Mouse (Mus musculus) left cerebral cortex, postnatal 14 days (tissue): ENCODE measurements around the gene Plpp1. TPM values are rescaled to one million over a fixed set of nuclear protein-coding genes. Genes with fewer than 3 reads are reported as not detected.

Experiments
- DNase-seq, 2 experiments: peaks; one replicate each; pipeline ENCODE4 v3.0.0; 2021 to 2022; ENCODE audit warnings: low spot score in 2 of 2, mixed read lengths in 1 of 2
- intact Hi-C: fragments of 180-260 bp; cut with DNase I; formaldehyde crosslinking; loops from one replicate; pipeline ENCODE4 v1.15.1; 2025
- long read RNA-seq, 2 experiments: library from polyadenylated mRNA; stranded (forward); transcript quantifications; one replicate each; pipeline ENCODE4 v2.0.0; 2021
- total RNA-seq, 2 experiments: library from RNA; stranded (reverse); gene quantifications; 2 replicates each; pipeline ENCODE4 v1.2.3; 2021

Plpp1 gene
- 10 to 100 TPM; 26.9 TPM for total RNA-seq
- long read RNA-seq, experiment 1, transcript Plpp1-201 (6 exons, 1,598 nt): major isoform, 21 of 66 reads
- long read RNA-seq, experiment 1, transcript Plpp1-202 (6 exons, 1,272 nt): major isoform, 21 of 66 reads
- long read RNA-seq, experiment 1, partial matches to known transcripts: 0 of 66 reads
- long read RNA-seq, experiment 1, other reads (novel, unspliced or antisense): 24 of 66 reads
- long read RNA-seq, experiment 2, transcript Plpp1-202 (6 exons, 1,272 nt): major isoform, 20 of 55 reads
- long read RNA-seq, experiment 2, transcript Plpp1-201 (6 exons, 1,598 nt): minor isoform, 15 of 55 reads
- long read RNA-seq, experiment 2, partial matches to known transcripts: 1 of 55 reads
- long read RNA-seq, experiment 2, other reads (novel, unspliced or antisense): 19 of 55 reads

DNA sequence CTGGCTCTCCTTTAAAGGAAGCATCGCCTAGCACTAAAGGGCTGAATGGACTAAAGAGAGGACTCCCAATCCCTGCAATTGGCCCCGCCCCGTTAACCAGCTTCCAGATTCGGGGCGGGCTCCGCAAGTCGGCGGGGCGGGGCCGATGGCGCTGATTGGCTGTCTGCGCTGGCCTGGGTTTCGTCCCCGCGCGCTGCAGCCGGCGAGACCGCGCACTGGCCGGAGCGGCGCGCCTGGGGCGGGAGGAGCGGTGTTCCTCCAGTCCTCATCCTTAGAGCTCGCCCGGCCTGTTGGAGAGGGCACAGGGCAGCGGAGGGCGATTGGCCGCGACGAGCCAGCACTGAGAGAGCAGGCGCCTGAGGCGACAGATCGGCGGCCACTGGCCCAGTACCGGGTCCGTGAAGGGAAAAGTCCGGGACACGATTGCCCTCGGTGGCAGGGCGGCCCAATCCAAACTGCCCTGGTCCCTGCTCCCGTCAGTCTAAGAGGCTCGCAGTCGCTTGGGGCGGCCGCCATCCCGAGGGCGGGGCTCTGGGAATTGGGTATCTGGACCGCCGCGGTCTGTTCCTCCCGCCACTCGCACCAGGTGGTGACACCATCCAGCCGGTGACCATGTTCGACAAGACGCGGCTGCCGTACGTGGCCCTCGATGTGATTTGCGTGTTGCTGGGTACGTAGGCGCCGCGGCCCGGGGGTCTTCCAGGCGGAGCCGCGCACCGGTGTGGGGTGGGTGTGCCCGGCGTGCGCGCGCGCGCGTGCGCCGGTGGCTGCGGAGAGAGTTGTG is at the start of gene Plpp1:
Gene Plpp1 (plus strand): TSS at position 196 of the 784 bp plus-strand sequence.
- intact Hi-C loops: loop anchor here (5.0 kb wide), 3 partner anchors 42 to 123 kb away; no protein-coding TSS in a partner anchor
- peak; percentile 93 to 96 for DNase-seq

- intact Hi-C loops: loop anchor here (5.0 kb wide), 1 partner anchor 51 kb away; the partner anchor contains the start of gene Plpp1
- peak in 1 of 2 experiments; percentile 34 for DNase-seq
Observed at GRCm38 (mm10) chr13:112751454-112752308, 48.9 kb upstream of the Plpp1 start.

GRCm38 (mm10) chr13:112752309-112752975 is 48.1 kb upstream of the Plpp1 start:
- intact Hi-C loops: loop anchor here (5.0 kb wide), 1 partner anchor 50 kb away; the partner anchor contains the start of gene Plpp1
- no peak for DNase-seq

DNA sequence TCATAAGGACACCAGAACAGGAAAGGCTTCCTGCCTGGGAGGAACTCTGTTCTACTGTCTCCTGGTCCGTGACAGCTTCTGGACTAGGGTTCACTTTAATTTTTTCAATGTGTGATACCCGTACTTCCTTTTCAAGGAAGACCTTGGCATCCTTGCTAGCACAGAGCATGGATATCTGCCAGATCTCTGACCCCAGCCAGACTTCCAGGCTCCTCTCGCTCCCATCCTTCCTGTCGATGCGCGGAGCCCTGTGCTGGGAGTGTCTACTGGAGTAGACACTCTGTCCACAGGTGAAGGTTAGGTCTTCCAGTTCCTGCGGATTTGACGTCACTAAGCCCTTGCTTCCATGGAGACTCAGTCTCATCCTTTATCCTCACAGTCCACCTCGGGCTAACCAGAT is 47.1 kb upstream of the Plpp1 start:
- no peak for DNase-seq
- intact Hi-C loops: loop anchor here (5.0 kb wide), 1 partner anchor 49 kb away; the partner anchor contains the start of gene Plpp1

GRCm38 (mm10) chr13:112754871-112755270 is 45.7 kb upstream of the Plpp1 start:
- DNase-seq: no peak
- intact Hi-C loops: loop anchor here (5.0 kb wide), 1 partner anchor 47 kb away; the partner anchor contains the start of gene Plpp1

DNA sequence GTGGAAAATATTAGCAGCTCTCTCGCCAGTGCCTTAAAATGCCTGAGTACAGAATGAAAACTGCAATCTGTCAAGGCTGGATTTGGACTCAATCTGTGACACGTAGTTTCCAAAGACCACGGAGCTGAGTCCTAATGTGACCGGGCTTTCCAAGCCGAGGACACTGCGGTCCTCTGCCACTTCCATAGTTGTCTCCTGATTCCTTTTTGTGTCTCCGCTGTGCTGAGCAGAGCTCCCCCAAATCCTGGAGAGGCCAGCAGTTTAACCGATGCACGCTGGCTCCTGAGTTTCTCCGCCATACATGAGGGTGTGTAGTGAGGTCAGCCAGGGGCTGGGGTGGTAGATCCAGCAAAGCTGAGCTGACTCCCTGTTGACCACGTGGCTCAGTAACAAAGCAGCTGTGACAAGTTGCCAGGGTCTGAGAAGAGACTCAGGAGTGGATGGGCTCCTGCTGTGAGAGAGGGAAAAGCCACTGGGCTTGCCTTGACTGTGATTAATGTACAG is 45.0 kb upstream of the Plpp1 start:
- intact Hi-C loops: no loop called here

DNA sequence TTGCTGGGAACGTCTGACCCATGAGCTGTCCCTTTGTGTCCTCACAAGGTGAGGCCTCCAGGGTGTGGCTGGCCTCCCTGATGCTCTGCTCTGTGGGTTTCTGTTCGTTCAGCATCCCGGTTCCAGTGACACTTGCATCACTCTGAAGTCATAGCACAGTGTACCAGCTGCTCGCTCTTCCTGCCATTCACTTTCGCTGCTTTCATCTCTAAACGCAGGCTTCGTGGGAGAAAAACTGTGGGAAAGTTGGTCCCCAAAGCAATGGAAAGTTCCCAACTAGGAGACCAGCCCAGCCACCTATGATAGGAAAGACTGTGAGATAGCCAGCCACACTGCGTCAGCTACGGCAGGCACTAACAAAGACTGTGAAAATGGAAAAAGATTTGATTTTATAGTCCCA is 43.2 kb upstream of the Plpp1 start:
- intact Hi-C loops: no loop called here
- no peak for DNase-seq

More for the DNA sequence above, 45.0 kb upstream of the Plpp1 start:
- DNase-seq: no peak

DNA sequence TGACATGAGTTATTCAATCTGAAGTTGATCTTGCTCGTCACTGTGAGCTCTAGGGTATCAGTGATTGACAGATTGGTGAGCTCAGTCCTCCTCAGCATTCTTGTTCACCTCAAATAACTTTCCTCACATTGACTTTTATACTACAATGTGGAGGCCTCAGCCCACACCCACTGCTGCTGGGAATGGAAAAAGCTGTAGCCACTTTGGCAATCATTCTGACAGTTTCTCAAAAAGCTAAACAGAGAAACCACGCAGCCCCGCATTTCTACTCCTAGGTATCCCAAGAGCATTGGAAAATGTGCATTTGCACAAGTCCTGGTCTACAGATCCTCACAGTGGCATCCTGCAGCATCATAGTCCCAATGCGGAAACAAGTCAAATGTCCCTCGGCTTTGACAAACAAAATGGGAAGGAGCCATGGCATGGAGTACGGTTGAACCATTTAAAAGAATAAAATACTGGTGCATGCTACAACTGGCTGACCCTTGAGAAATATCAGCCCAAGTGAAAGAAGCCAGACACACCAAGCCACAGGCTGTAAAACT is 42.0 kb upstream of the Plpp1 start:
- DNase-seq: no peak
- intact Hi-C loops: no loop called here

DNA sequence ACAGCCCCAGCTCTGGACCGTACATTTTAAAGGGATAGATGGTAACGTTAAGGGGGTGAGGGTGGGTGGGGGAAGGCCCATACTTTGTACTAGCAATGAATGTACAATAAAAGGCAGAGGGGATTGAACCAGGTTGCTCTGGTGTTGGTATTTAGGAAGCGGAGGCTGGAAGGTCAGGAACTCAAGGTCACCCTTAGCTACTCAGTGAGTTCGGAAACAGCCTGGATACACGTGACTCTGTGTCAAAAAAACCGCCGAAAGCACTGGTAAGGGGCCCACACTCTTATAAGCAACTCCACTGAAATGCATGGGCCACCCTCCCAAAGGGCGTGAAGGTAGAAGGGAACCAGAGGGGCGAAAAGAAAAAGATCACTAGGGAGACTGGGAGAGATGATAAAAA is 41.2 kb upstream of the Plpp1 start:
- intact Hi-C loops: no loop called here
- DNase-seq: no peak

DNA sequence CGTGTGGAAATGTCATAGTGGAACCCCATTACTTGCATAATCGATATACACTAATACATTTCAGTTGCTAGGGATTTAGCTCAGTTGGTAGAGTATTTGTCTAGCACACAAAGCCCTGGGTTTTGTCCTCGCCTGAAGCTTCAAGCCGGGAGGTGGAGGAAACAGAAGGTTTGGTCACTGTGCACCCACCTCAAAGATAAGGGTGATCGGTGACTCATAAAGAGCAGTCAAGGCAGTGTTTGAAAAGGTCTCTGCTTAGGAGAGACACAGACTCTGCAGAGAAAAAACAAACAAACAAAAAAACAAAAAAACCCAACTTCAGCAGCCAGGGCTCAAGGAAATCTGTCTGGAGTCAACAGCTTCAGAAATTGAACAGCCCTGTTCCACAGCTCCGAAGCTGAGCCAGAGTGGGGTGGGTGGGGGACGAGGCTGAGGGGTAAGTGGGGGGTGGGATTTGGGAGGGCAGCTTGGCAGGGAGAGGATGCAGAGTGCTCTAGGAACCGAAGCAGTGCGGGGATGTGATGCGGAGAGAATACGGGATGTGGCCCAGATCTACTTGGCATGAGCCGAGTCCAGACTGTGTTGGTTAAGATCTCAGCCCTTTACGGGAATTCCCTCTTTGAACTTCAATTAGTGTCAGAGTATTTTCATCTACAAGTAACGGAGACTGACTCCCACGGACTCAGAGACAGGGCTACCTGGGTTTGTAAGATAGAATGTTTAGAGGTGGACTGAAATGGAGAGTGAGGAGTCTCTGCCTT is 40.6 kb upstream of the Plpp1 start:
- DNase-seq: no peak
- intact Hi-C loops: no loop called here

- intact Hi-C loops: no loop called here
- no peak for DNase-seq
Observed at GRCm38 (mm10) chr13:112760538-112760881, 40.1 kb upstream of the Plpp1 start.

- no peak for DNase-seq
- intact Hi-C loops: no loop called here
Observed at GRCm38 (mm10) chr13:112761787-112762186, 38.8 kb upstream of the Plpp1 start.

DNA sequence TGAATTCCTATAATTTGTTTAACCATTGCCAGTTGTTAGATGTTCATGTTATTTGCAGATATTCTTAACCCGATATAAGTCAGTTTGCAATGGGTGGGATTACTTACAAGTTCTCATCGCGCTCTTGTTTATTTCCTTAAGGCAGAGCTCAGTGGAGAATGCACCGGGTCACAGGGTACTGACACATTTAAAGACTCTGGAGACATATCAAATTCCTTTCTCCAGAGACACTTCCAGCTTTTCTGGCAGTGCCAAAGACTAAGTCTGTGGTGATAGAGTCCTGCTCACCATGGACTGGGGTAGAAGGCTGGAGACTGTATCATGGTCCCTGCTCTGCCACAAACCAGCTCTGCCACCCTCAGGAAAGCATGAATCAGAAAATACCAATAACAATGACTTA is 38.0 kb upstream of the Plpp1 start:
- intact Hi-C loops: no loop called here
- no peak for DNase-seq

GRCm38 (mm10) chr13:112763531-112764091 is 37.0 kb upstream of the Plpp1 start:
- no peak for DNase-seq
- intact Hi-C loops: no loop called here

- intact Hi-C loops: no loop called here
- DNase-seq: no peak
Observed at GRCm38 (mm10) chr13:112764556-112764955, 36.0 kb upstream of the Plpp1 start.

GRCm38 (mm10) chr13:112765654-112766053 is 34.9 kb upstream of the Plpp1 start:
- DNase-seq: no peak
- intact Hi-C loops: no loop called here

GRCm38 (mm10) chr13:112770528-112771328 is 29.9 kb upstream of the Plpp1 start:
- intact Hi-C loops: no loop called here
- DNase-seq: no peak
